ENCODE assay signal across 8 mouse cellular contexts in genomic region chr3:90242984-90243775, GRCm38 (mm10). TPM values are rescaled to one million over a fixed set of nuclear protein-coding genes. Genes with fewer than 3 reads are reported as not detected.
A peak's percentile ranks its signal among the peaks of the same experiment; 100 is the strongest.
DNase-seq lines count a peak whose midpoint lies in the region; ATAC-seq and TF ChIP-seq lines count a peak whose summit lies in the region.

TSS of gene Creb3l4 (minus strand) at chr3:90243512.

- H3K27ac ChIP-seq in embryonic fibroblast, embryonic 13.5 days (ENCODE audit: insufficient read depth, low read length): no peak within 1 kb of the TSS
- H3K27ac ChIP-seq in hindbrain, embryonic 12.5 days: no peak within 1 kb of the TSS
- H3K27ac ChIP-seq in liver, embryonic 12.5 days: no peak within 1 kb of the TSS
- no peak within 1 kb of the TSS for H3K27ac ChIP-seq in neural tube, embryonic 12.5 days

- DNase-seq in adrenal gland, postnatal 10 days: peak; percentile 60
- no peak for DNase-seq in adrenal gland, adult 18-20 months (ENCODE audit: low spot score in 2 of 2)
- DNase-seq in natural killer cell, adult 2 months (ENCODE audit: low spot score in 2 of 2): no peak
- no peak for DNase-seq in urinary bladder, adult 2 months (ENCODE audit: low spot score)

- no peaks in the 10 kb centered on the region for H3K27me3 ChIP-seq in hindbrain, embryonic 12.5 days
- no peaks in the 10 kb centered on the region for H3K27me3 ChIP-seq in liver, embryonic 12.5 days (replicated peaks)
- no peaks in the 10 kb centered on the region for H3K27me3 ChIP-seq in neural tube, embryonic 12.5 days (replicated peaks)

- WGBS in hindbrain, embryonic 12.5 days: 1% methylated on average over 19 of the region's 19 CpGs
- WGBS in liver, embryonic 12.5 days (ENCODE audit: insufficient replicate concordance): 23% methylated on average over 19 of the region's 19 CpGs
- WGBS in neural tube, embryonic 12.5 days: 3% methylated on average over 19 of the region's 19 CpGs

- no peaks in the 10 kb centered on the region for H3K4me1 ChIP-seq in embryonic fibroblast, embryonic 13.5 days (ENCODE audit: control insufficient read depth, insufficient read depth, low read length)
- H3K4me1 ChIP-seq in hindbrain, embryonic 12.5 days: peaks cover 16% of the 10 kb centered on the region
- peaks cover 44% of the 10 kb centered on the region for H3K4me1 ChIP-seq in liver, embryonic 12.5 days
- H3K4me1 ChIP-seq in neural tube, embryonic 12.5 days: peaks cover 14% of the 10 kb centered on the region

- ATAC-seq in hindbrain, embryonic 12.5 days (ENCODE audit: low FRiP score): peak; percentile 57
- ATAC-seq in liver, embryonic 12.5 days: no peak
- peak; percentile 69 for ATAC-seq in neural tube, embryonic 12.5 days (ENCODE audit: low FRiP score, low read depth)

- no peaks in the 10 kb centered on the region for H3K9me3 ChIP-seq in hindbrain, embryonic 12.5 days (replicated peaks)
- no peaks in the 10 kb centered on the region for H3K9me3 ChIP-seq in liver, embryonic 12.5 days (replicated peaks)
- no peaks in the 10 kb centered on the region for H3K9me3 ChIP-seq in neural tube, embryonic 12.5 days

- peak within 1 kb of the TSS; percentile 38; the same call in 1 of the 2 replicates for H3K9ac ChIP-seq in hindbrain, embryonic 12.5 days
- no peak within 1 kb of the TSS for H3K9ac ChIP-seq in liver, embryonic 12.5 days
- H3K9ac ChIP-seq in neural tube, embryonic 12.5 days: peak within 1 kb of the TSS; percentile 44

- TF ChIP-seq POLR2A in embryonic fibroblast, embryonic 13.5 days (IDR thresholded peaks at IDR 0.05; ENCODE audit: low read depth, low read length): peak; percentile 29; the same call in 1 of the 2 replicates

- TF ChIP-seq CTCF in embryonic fibroblast, embryonic 13.5 days (IDR thresholded peaks at IDR 0.05; ENCODE audit: borderline replicate concordance, insufficient read depth, low read length): no peak

- peak within 1 kb of the TSS; percentile 15; the same call in 1 of the 2 replicates for H3K4me3 ChIP-seq in embryonic fibroblast, embryonic 13.5 days (ENCODE audit: insufficient read depth, low read length)
- peak within 1 kb of the TSS; percentile 23 for H3K4me3 ChIP-seq in hindbrain, embryonic 12.5 days
- peak within 1 kb of the TSS; percentile 22 for H3K4me3 ChIP-seq in liver, embryonic 12.5 days
- peak within 1 kb of the TSS; percentile 32 for H3K4me3 ChIP-seq in neural tube, embryonic 12.5 days

- no peaks in the 10 kb centered on the region for H3K36me3 ChIP-seq in hindbrain, embryonic 12.5 days
- no peaks in the 10 kb centered on the region for H3K36me3 ChIP-seq in liver, embryonic 12.5 days
- H3K36me3 ChIP-seq in neural tube, embryonic 12.5 days: no peaks in the 10 kb centered on the region

- peak within 1 kb of the TSS; percentile 53 for H3K4me2 ChIP-seq in hindbrain, embryonic 12.5 days (replicated peaks)
- peak within 1 kb of the TSS; percentile 52 for H3K4me2 ChIP-seq in liver, embryonic 12.5 days
- H3K4me2 ChIP-seq in neural tube, embryonic 12.5 days (replicated peaks): peak within 1 kb of the TSS; percentile 72

RNA-seq across cellular contexts. Expression of gene Creb3l4, which starts in this region (rescaled TPM):
- under 1 TPM; 0.36 to 0.55 TPM for total RNA-seq in adrenal gland, postnatal 10 days (2021)
- under 1 TPM; 0.36 to 0.38 TPM for total RNA-seq in adrenal gland, adult 18-20 months (2021)
- 2.0 and 2.3 TPM in 2 replicates for polyA plus RNA-seq in embryonic fibroblast, embryonic 13.5 days (2011; ENCODE audit: insufficient read length, low read depth, missing spikeins)
- 4.8 and 5.3 TPM in 2 replicates for polyA plus RNA-seq in hindbrain, embryonic 12.5 days (2016; fragmentation: Nextera tagmentation; extraction: Ambion mirVana)
- polyA plus RNA-seq in liver, embryonic 12.5 days (2016; fragmentation: Nextera tagmentation; extraction: Ambion mirVana): 0.56 and 0.66 TPM in 2 replicates
- 3.8 and 4.2 TPM in 2 replicates for polyA plus RNA-seq in neural tube, embryonic 12.5 days (2016; fragmentation: Nextera tagmentation; extraction: Ambion mirVana)
- 1.7 and 2.0 TPM in 2 replicates for polyA plus RNA-seq in urinary bladder, adult 2 months (2012; rRNA removed)

Comparison
In these comparisons a context has a peak if more than half of its experiments do, and no peak if none do; other contexts are left out.
1. Peak in DNase-seq in adrenal gland, postnatal 10 days; RNA of the gene not detected or under 1 TPM.